Mouse (Mus musculus): Measurements from ENCODE around the gene Ubn1.

- TF ChIP-seq ZC3H11A (IDR thresholded peaks at IDR 0.05; ENCODE audit: borderline replicate concordance, low read depth, low read length): no peak
- TF ChIP-seq ZNF384 (IDR thresholded peaks at IDR 0.05; ENCODE audit: low read depth, low read length): no peak
- TF ChIP-seq CHD2 (IDR thresholded peaks at IDR 0.05; ENCODE audit: low read depth, low read length): no peak
These were observed 35.3 kb downstream of the Ubn1 start for GRCm38 (mm10) chr16:5085196-5085595.

Data from ES-E14 (cell line).